Mouse (Mus musculus): Measurements from ENCODE around the gene Ubald1.

DNA sequence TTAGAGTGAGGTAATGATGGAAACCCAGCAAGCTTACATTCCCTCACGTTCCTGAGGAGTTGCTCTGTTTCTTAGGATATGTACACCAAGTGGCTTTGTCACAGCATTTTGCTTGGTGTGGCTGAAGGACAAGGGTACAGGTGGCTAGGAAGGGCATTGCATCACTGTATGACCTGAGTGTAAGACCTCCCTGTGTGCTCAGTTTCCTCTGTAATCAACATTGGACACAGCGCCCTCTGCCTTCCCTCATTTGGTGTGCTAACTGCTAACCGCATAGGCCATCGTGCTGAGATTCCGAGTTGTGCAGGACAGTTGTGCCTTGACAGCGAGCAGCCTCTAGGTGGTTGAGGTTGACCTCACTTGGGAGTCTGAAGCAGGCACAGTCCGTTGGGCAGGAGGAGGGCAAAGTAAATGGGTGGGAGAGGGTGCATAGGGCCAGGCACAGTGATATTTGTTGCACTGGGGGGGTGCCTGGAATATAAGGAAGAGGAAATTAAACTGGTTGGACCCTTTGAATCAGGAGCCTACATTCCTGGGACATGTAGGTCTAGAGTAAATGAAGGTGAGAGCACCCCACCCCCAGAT is 17.1 kb upstream of the Ubald1 start:
- TF ChIP-seq CTCF (IDR thresholded peaks at IDR 0.05; ENCODE audit: low read depth) (peak; percentile 73), EP300 (IDR thresholded peaks at IDR 0.05; ENCODE audit: low read depth) (no peak)

Data from liver, embryonic 14.5 days (tissue).